Mouse (Mus musculus) layer of hippocampus, postnatal 36 days (tissue): ENCODE measurements around the gene Dnaaf2. TPM values are rescaled to one million over a fixed set of nuclear protein-coding genes. Genes with fewer than 3 reads are reported as not detected.
"Not testable (repeated sequence)": the region's sequence is repeated elsewhere in the genome, so short reads cannot be mapped to it uniquely, and the experiment has no call there.

Experiments used
- DNase-seq, 2 experiments: peaks; one replicate each; pipeline ENCODE4 v3.0.0; 2022
- total RNA-seq, 2 experiments: library from RNA; stranded (reverse); gene quantifications; 2 replicates each; pipeline ENCODE4 v1.2.3; 2021

The Dnaaf2 gene
- total RNA-seq, 2 experiments from 2014 or later: 1.4 to 2.0 TPM

GRCm38 (mm10) chr12:69197378-69198163, 658 bp downstream of the Dnaaf2 start:
- peak; percentile 42 to 48 for DNase-seq

- DNase-seq: peak; percentile 65 to 77
Observed at GRCm38 (mm10) chr12:69196444-69197377, 1.5 kb downstream of the Dnaaf2 start, which contains the start of gene Gm49383. TSS of gene Gm49383 (minus strand) at chr12:69197104.

- DNase-seq: no peak
Observed at GRCm38 (mm10) chr12:69192637-69193036, 5.6 kb downstream of the Dnaaf2 start.

GRCm38 (mm10) chr12:69191396-69191795, 6.8 kb downstream of the Dnaaf2 start:
- DNase-seq: no peak

GRCm38 (mm10) chr12:69190522-69190921, 7.7 kb downstream of the Dnaaf2 start:
- DNase-seq: no peak

GRCm38 (mm10) chr12:69190074-69190473, 8.2 kb downstream of the Dnaaf2 start:
- no peak for DNase-seq

- no peak for DNase-seq
Observed at GRCm38 (mm10) chr12:69186811-69187471, 11.3 kb downstream of the Dnaaf2 start.

- no peak for DNase-seq
Observed at GRCm38 (mm10) chr12:69185371-69185770, 12.9 kb downstream of the Dnaaf2 start.

- DNase-seq: peak in 1 of 2 experiments; percentile 63
Observed at GRCm38 (mm10) chr12:69184342-69185295, 13.6 kb downstream of the Dnaaf2 start.

GRCm38 (mm10) chr12:69183583-69184308, 14.5 kb downstream of the Dnaaf2 start, which contains the start of the genes Rpl36al and Mgat2:
TSS of gene Rpl36al (minus strand) at chr12:69184083.
TSS of gene Mgat2 (plus strand) at chr12:69184157.
- peak; percentile 98 to 99 for DNase-seq

GRCm38 (mm10) chr12:69181800-69182199, 16.4 kb downstream of the Dnaaf2 start:
- DNase-seq: no peak

- DNase-seq: no peak
Observed at GRCm38 (mm10) chr12:69179371-69179770, 18.9 kb downstream of the Dnaaf2 start.

- DNase-seq: no peak
Observed at GRCm38 (mm10) chr12:69177526-69177925, 20.7 kb downstream of the Dnaaf2 start.

- DNase-seq: no peak
Observed at GRCm38 (mm10) chr12:69175975-69176374, 22.3 kb downstream of the Dnaaf2 start.

GRCm38 (mm10) chr12:69171307-69171706, 26.9 kb downstream of the Dnaaf2 start:
- no peak for DNase-seq

GRCm38 (mm10) chr12:69168461-69169106, 29.6 kb downstream of the Dnaaf2 start, which contains the start of gene Lrr1:
TSS of gene Lrr1 (plus strand) at chr12:69168814.
- peak; percentile 86 to 87 for DNase-seq

- no peak for DNase-seq
Observed at GRCm38 (mm10) chr12:69167656-69168460, 30.4 kb downstream of the Dnaaf2 start.

GRCm38 (mm10) chr12:69166861-69167581, 31.2 kb downstream of the Dnaaf2 start:
- not testable (repeated sequence) for DNase-seq
